Mouse (Mus musculus) liver, adult 2 months (tissue): ENCODE measurements around the gene Mprip.

Source experiments
- CTCF ChIP-seq: fragments of 200-500 bp; IDR thresholded peaks from 2 replicates; pipeline ENCODE4 v1.5.1; 2011; ENCODE audit warnings: low read depth, low read length, control low read depth
- POLR2A ChIP-seq: fragments of 200-500 bp; IDR thresholded peaks from 2 replicates; pipeline ENCODE4 v1.6.1; 2011; ENCODE audit warnings: low read length, control low read depth; ENCODE audit not compliant: insufficient read depth; ENCODE audit errors: extremely low read depth

DNA sequence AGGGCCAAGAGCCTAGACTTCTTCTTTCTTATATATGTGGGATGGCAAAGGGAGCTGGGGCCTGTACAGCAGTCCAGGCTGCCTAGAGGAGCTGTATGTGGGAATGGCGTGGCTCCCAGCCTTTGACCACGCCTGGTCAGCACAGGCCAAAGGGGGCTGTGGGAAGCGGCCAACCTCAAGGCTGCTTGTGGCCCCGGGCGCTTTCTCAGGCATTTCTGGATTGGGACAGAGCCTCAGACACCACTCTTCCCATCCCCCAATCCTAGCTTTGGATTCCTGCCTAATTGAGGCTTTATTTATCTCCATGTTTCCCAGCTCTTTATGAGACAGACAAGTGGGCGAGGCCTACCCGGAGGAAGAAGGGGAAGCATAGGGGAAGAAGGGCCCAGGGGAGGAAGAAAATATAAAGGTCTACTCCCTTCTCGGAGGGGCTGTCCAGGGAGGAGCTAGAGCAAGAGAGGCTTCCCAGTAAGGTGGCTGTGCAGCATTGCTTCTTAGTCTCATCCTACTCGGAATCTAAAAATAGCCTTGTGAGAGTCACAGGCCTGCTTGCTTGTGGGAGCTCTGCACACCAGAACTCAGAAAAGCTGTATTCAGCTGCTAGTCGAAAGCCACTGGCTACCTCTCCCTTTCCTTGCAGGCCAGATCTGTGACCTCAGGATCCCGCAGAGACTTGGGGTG, 47.0 kb downstream of the Mprip start:
- TF ChIP-seq POLR2A (no peak), CTCF (no peak)
